Mouse (Mus musculus) heart, postnatal 0 days (tissue): Measurements from ENCODE around the gene Cramp1l. TPM values are rescaled to one million over a fixed set of nuclear protein-coding genes. Genes with fewer than 3 reads are reported as not detected.
A peak's percentile ranks its signal among the peaks of the same experiment; 100 is the strongest.

Experiments
- ATAC-seq: fragments of 200-750 bp; cut with Nextera tagmentation; 2 replicates; pipeline ENCODE4 v1.8.0; 2017; ENCODE audit warnings: low read depth, moderate number of reproducible peaks, moderate library complexity; ENCODE audit not compliant: insufficient read depth
- DNase-seq: peaks from one replicate; pipeline ENCODE4 v3.0.0-alpha.2; 2016; ENCODE audit warnings: low spot score
- H3K27ac ChIP-seq: fragments of 300-500 bp; sonication (generic); 2 replicates; pipeline ENCODE4 v1.5.1; 2014; ENCODE audit warnings: low read depth, mild to moderate bottlenecking
- H3K27me3 ChIP-seq: fragments of 300-500 bp; sonication (generic); 2 replicates; pipeline ENCODE4 v1.6.1; 2014; ENCODE audit warnings: low read length, mixed read lengths; ENCODE audit not compliant: control insufficient read depth, insufficient read depth
- H3K36me3 ChIP-seq: fragments of 300-500 bp; sonication (generic); replicated peaks from 2 replicates; pipeline ENCODE4 v1.6.1; 2014; ENCODE audit warnings: low read length, mixed read lengths; ENCODE audit not compliant: control insufficient read depth, insufficient read depth
- H3K4me1 ChIP-seq: fragments of 300-500 bp; sonication (generic); 2 replicates; pipeline ENCODE4 v1.6.1; 2014; ENCODE audit warnings: antibody characterized with exemption; ENCODE audit not compliant: control insufficient read depth, insufficient read depth
- H3K4me2 ChIP-seq: fragments of 300-500 bp; sonication (generic); 2 replicates; pipeline ENCODE4 v1.6.1; 2014; ENCODE audit warnings: low read depth, mild to moderate bottlenecking, low read length, moderate library complexity
- H3K4me3 ChIP-seq: fragments of 300-500 bp; sonication (generic); 2 replicates; pipeline ENCODE4 v1.5.1; 2014; ENCODE audit warnings: low read depth, low read length
- H3K9ac ChIP-seq: fragments of 300-500 bp; sonication (generic); replicated peaks from 2 replicates; pipeline ENCODE4 v1.6.1; 2014; ENCODE audit warnings: low read depth, low read length, mixed read lengths
- H3K9me3 ChIP-seq: fragments of 300-500 bp; sonication (generic); replicated peaks from 2 replicates; pipeline ENCODE4 v1.6.1; 2016; ENCODE audit warnings: low read length; ENCODE audit not compliant: control insufficient read depth
- CTCF ChIP-seq: IDR thresholded peaks from 2 replicates; pipeline ENCODE4 v1.5.1; 2016; ENCODE audit warnings: antibody characterized with exemption, control low read depth, low read depth
- EP300 ChIP-seq: IDR thresholded peaks from 2 replicates; pipeline ENCODE4 v1.6.1; 2016; ENCODE audit warnings: antibody characterized with exemption, low read depth
- WGBS: fragments of 180-500 bp; shearing (Covaris S2); extraction: QIAGEN DNeasy Blood & Tissue Kit; methylation state at CpG from one replicate; pipeline ENCODE4 v1.1.7; 2014; 5-methylcytosine and 5-hydroxymethylcytosine counted together
- polyA plus RNA-seq: library from polyadenylated mRNA; unstranded; fragments of >200 nt; fragmentation: Nextera tagmentation; extraction: Ambion mirVana; gene quantifications from 2 replicates; pipeline ENCODE4 v1.2.1, GENCODE M21; 2015
- total RNA-seq: library from RNA; depleted of rRNA; stranded (reverse); fragments of >200 nt; gene quantifications from 2 replicates; pipeline ENCODE4 v1.2.3, GENCODE M21; 2014; ENCODE audit warnings: low replicate concordance

The Cramp1l gene
- total and polyA plus RNA-seq, 2 experiments from 2014 or later: 2.2 to 13.5 TPM

DNA sequence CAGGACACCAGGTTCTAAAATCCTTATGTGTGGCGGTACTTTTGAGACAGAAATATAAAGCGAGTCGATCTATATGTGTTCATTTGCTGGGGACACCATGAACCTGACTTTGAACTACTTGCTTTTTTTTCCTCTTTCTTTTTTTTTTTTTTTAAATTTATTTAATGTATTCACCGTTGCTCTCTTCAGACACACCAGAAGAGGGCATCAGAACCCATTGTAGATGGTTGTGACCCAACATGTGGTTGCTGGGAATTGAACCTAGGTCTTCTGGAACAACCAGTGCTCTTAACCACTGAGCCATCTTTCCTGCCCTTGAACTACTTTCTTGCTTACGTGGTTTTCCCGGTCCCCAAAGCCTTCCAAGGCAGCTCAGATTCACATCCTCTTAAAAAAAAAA is 78.3 kb downstream of the Cramp1l start:
- Histone ChIP-seq H3K9me3 (no peaks in the 10 kb centered on the region), H3K27ac (peak overlapping the region; percentile 78), H3K36me3 (no peaks in the 10 kb centered on the region), H3K9ac (0 out of 2 replicates have a peak overlapping the region, but pooled peaks have one; percentile 62), H3K4me2 (peak overlapping the region; percentile 79), H3K4me1 (peaks cover 18% of the 10 kb centered on the region), H3K4me3 (peak overlapping the region; percentile 73), H3K27me3 (no peaks in the 10 kb centered on the region)
- 47% methylated on average over 6 of the region's 6 CpGs for WGBS
- no peak for ATAC-seq
- no peak for DNase-seq
- TF ChIP-seq EP300 (no peak), CTCF (no peak)

DNA sequence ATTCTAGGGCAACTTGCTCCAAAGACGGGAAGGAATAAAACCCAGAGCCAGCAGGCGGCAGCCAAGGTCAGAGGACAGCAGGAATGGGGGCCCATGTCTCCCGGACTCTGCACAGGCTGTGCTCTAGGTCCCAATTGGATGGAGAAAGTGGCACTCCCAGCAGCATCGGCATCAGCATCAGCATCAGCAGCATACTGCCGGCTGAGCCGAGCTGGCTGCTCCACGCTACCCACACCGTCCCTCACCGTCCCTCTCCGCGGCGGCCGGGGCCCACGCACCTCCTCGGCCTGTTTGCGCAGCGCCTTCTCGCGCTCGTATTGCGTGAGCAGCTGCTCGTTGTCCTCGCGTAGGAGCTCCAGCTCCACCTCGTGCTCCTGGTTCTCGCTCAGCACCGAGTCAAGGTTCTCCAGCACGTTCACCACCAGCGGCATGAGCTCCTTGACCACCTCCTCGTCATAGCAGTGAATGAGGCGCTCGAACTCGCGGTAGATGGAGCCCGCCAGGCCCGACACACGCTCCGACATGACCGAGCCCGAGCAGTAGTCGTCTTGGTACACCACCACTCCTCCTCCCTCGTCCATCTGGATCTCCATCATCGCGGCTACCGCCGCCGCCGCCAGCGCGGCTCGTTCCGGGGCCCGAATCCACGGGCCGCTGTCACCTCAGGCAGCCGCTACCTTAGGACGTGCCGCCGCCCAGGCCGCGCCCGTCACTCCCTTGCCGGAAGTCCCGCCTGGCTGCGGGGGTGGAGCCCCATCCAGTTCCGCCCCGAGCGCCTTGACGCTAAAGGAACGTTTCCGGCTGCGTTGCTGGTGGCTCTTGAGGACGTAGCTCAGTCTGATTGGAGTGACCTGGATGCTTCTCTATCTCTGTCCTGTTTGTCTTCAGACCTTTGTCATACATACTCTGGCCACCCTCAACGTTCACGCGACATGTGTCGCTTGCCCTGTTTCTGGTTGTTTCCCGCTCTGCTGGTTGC is 79.0 kb downstream of the Cramp1l start, which contains the start of gene Mapk8ip3:
Mapk8ip3 (minus strand) TSS at position 719 of the 979 bp plus-strand sequence.
- under 1% methylated on average over 78 of the region's 78 CpGs for WGBS
- DNase-seq (peak; percentile 92), ATAC-seq (peak; percentile 98)
- Histone ChIP-seq H3K9me3 (no peaks in the 10 kb centered on the region), H3K4me2 (peak within 1 kb of the TSS; percentile 79), H3K27me3 (no peaks in the 10 kb centered on the region), H3K27ac (peak within 1 kb of the TSS; percentile 78), H3K9ac (peak within 1 kb of the TSS; percentile 62), H3K4me1 (peaks cover 18% of the 10 kb centered on the region), H3K4me3 (peak within 1 kb of the TSS; percentile 73), H3K36me3 (no peaks in the 10 kb centered on the region)
- TF ChIP-seq EP300 (no peak), CTCF (no peak; the same call in 1 of the 2 replicates)

DNA sequence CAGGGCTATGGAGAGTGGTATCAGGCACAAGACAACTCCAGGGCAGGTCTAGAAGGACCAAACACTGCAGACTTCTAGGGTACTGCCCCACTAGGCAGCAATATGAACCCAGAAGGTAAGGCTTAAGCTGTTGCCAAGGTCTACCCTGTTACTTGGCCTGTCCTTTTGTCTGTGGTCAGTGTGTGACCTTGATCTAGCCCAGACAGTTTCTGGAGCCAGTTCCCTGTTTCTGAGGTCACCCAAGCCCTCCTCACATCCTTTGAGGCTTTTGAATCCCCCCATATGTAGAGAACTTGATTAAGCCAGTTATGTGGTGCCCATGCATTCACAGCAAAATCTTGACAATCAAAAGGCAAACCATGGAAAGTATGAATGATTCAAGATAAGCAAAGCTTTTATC is 79.9 kb downstream of the Cramp1l start:
- no peak for DNase-seq
- Histone ChIP-seq H3K4me3 (peak overlapping the region; percentile 73), H3K36me3 (no peaks in the 10 kb centered on the region), H3K27ac (no peak overlapping the region), H3K27me3 (no peaks in the 10 kb centered on the region), H3K9ac (peak overlapping the region; percentile 62), H3K9me3 (no peaks in the 10 kb centered on the region), H3K4me1 (peaks cover 18% of the 10 kb centered on the region), H3K4me2 (peak overlapping the region; percentile 79)
- TF ChIP-seq CTCF (no peak), EP300 (no peak)
- no peak for ATAC-seq

DNA sequence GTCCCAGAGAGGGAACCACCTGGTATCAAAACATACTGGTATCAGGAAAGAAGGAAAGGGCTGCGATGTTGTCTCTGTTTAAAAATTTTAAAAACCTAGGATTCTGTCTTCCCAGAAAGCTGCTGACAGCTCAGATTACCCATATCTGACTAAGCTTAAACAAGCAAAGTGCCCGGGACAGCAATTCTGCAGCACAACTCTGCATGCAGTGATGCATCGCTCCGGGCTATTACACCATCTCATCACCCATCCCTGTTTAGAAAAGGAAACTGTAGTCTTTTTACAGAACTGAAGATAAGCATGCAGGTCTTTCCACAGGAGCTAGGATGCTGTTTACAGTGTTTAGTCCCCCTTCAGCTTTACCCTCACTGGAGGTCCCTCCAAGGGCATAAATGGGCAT is 80.7 kb downstream of the Cramp1l start:
- Histone ChIP-seq H3K9ac (peak overlapping the region; percentile 62; the same call in 1 of the 2 replicates), H3K27ac (no peak overlapping the region), H3K27me3 (no peaks in the 10 kb centered on the region), H3K4me1 (peaks cover 18% of the 10 kb centered on the region), H3K4me3 (no peak overlapping the region; the same call in 1 of the 2 replicates), H3K4me2 (peak overlapping the region; percentile 79), H3K9me3 (no peaks in the 10 kb centered on the region), H3K36me3 (no peaks in the 10 kb centered on the region)
- ATAC-seq: no peak
- DNase-seq: no peak
- WGBS: 33% methylated on average over 4 of the region's 4 CpGs
- TF ChIP-seq EP300: no peak

DNA sequence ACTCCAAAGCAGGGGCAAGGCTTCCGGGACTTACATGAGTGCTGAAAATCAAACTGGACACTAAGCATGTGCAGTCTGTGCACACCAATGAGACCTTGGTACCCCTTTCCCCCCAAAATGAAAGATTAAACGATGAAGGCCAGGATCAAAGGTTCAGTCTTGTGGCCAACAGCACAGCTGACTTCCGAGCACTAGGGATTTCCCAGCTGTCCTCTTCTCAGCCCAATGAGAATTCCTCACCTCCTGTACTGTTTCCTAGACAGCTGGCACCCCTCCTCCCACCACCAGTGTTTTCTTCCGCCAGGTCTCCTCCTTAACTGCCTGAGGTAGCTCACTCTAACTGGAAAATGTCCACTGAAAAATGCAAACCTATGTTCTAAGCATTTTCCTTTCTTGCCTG is 82.4 kb downstream of the Cramp1l start:
- TF ChIP-seq EP300: no peak
- TF ChIP-seq CTCF: no peak
- no peaks in the 10 kb centered on the region for H3K27me3 ChIP-seq
- H3K36me3 ChIP-seq: 0 out of 2 replicates have a peak, but pooled peaks cover 5% of the 10 kb centered on the region
- H3K4me2 ChIP-seq: no peak overlapping the region
- WGBS: 73% methylated on average over 4 of the region's 4 CpGs
- no peak overlapping the region for H3K9ac ChIP-seq
- no peak for DNase-seq
- no peak overlapping the region for H3K27ac ChIP-seq
- ATAC-seq: no peak
- H3K4me3 ChIP-seq: no peak overlapping the region
- H3K4me1 ChIP-seq: peaks cover 18% of the 10 kb centered on the region
- H3K9me3 ChIP-seq: no peaks in the 10 kb centered on the region
